ENCODE assay signal across 17 mouse cellular contexts in genomic region chr2:167337580-167337979, GRCm38 (mm10). TPM values are rescaled to one million over a fixed set of nuclear protein-coding genes. Genes with fewer than 3 reads are reported as not detected.
DNase-seq lines count a peak whose midpoint lies in the region; ATAC-seq and TF ChIP-seq lines count a peak whose summit lies in the region.
"Had no signal": no experiment of that assay in that cellular context is flagged by ENCODE, and none has a peak within 500 bp of the region (broad histone marks: within the 10 kb centered on the region; RNA-seq: fewer than 3 reads in every experiment).

No protein-coding gene starts in this region.

- peaks cover 5% of the 10 kb centered on the region; the same call in 1 of the 2 replicates for H3K79me2 ChIP-seq in heart, adult 2 months (replicated peaks; ENCODE audit: control insufficient read depth, insufficient read depth, low read length)

- peak overlapping the region; percentile 72 for H3K27ac ChIP-seq in heart, embryonic 12.5 days (ENCODE audit: poor library complexity, severe bottlenecking)
- no peak overlapping the region for H3K27ac ChIP-seq in heart, adult 2 months
- peak overlapping the region; percentile 46; the same call in 1 of the 2 replicates for H3K27ac ChIP-seq in intestine, embryonic 16.5 days (ENCODE audit: low read length)
- no peak overlapping the region for H3K27ac ChIP-seq in intestine, postnatal 0 days (ENCODE audit: low read depth, low read length)
- peak overlapping the region; percentile 78 for H3K27ac ChIP-seq in liver, embryonic 11.5 days (ENCODE audit: low read depth, low read length)
- H3K27ac ChIP-seq in forebrain, embryonic 14.5 days (ENCODE audit: low read depth, low read length): no peak overlapping the region
- H3K27ac ChIP-seq: embryonic facial prominence, embryonic 13.5 days; macrophage; midbrain, embryonic 12.5 days; neural tube, embryonic 12.5 days had no signal

- TF ChIP-seq CTCF in heart, adult 2 months (IDR thresholded peaks at IDR 0.05): no peak
- TF ChIP-seq CTCF in intestine, postnatal 0 days (IDR thresholded peaks at IDR 0.05; ENCODE audit: low read depth): no peak

- H3K9me3 ChIP-seq in heart, embryonic 12.5 days (replicated peaks): no peaks in the 10 kb centered on the region
- no peaks in the 10 kb centered on the region for H3K9me3 ChIP-seq in intestine, embryonic 16.5 days (ENCODE audit: control insufficient read depth, low read length)
- no peaks in the 10 kb centered on the region for H3K9me3 ChIP-seq in intestine, postnatal 0 days (ENCODE audit: control insufficient read depth)
- H3K9me3 ChIP-seq in liver, embryonic 11.5 days (ENCODE audit: control insufficient read depth, low read length): no peaks in the 10 kb centered on the region
- H3K9me3 ChIP-seq in forebrain, embryonic 14.5 days (replicated peaks; ENCODE audit: control insufficient read depth, low read length): no peaks in the 10 kb centered on the region
- H3K9me3 ChIP-seq: embryonic facial prominence, embryonic 13.5 days; forebrain, embryonic 15.5 days; midbrain, embryonic 12.5 days; neural tube, embryonic 12.5 days had no signal

- peaks cover 71% of the 10 kb centered on the region for H3K4me1 ChIP-seq in heart, embryonic 12.5 days (replicated peaks)
- H3K4me1 ChIP-seq in heart, adult 2 months (ENCODE audit: control insufficient read depth, insufficient read depth, low read length): peaks cover 14% of the 10 kb centered on the region
- H3K4me1 ChIP-seq in intestine, embryonic 16.5 days (ENCODE audit: control insufficient read depth, insufficient read depth, low read length): peaks cover 42% of the 10 kb centered on the region
- 0 out of 2 replicates have a peak, but pooled peaks cover 4% of the 10 kb centered on the region for H3K4me1 ChIP-seq in intestine, postnatal 0 days (replicated peaks; ENCODE audit: control insufficient read depth, insufficient read depth, low read length)
- peaks cover 58% of the 10 kb centered on the region for H3K4me1 ChIP-seq in liver, embryonic 11.5 days (replicated peaks; ENCODE audit: control insufficient read depth, insufficient read depth, low read length)
- H3K4me1 ChIP-seq in forebrain, embryonic 14.5 days (ENCODE audit: control insufficient read depth, insufficient read depth, low read length): peaks cover 9% of the 10 kb centered on the region

- H3K4me3 ChIP-seq in heart, embryonic 12.5 days: no peak overlapping the region
- no peak overlapping the region for H3K4me3 ChIP-seq in heart, adult 2 months
- no peak overlapping the region for H3K4me3 ChIP-seq in intestine, embryonic 16.5 days (ENCODE audit: low read length)
- H3K4me3 ChIP-seq in intestine, postnatal 0 days (ENCODE audit: low read depth, low read length): no peak overlapping the region
- H3K4me3 ChIP-seq in liver, embryonic 11.5 days (ENCODE audit: low read depth, low read length): no peak overlapping the region
- no peak overlapping the region for H3K4me3 ChIP-seq in forebrain, embryonic 14.5 days (ENCODE audit: low read depth, low read length)
- H3K4me3 ChIP-seq: embryonic facial prominence, embryonic 13.5 days; forebrain, embryonic 15.5 days; midbrain, embryonic 12.5 days; neural tube, embryonic 12.5 days had no signal

- DNase-seq in heart, adult 2 months: no peak
- DNase-seq in liver, embryonic 11.5 days (ENCODE audit: low spot score): no peak
- DNase-seq in forebrain, embryonic 14.5 days (ENCODE audit: low spot score): no peak
- DNase-seq: cerebellum, adult 9-11 months; kidney, postnatal 36 days; thymus, postnatal 14 days had no signal

- H3K4me2 ChIP-seq in heart, embryonic 12.5 days: no peak overlapping the region
- no peak overlapping the region for H3K4me2 ChIP-seq in intestine, embryonic 16.5 days (ENCODE audit: low read depth, low read length)
- no peak overlapping the region for H3K4me2 ChIP-seq in intestine, postnatal 0 days (replicated peaks; ENCODE audit: low read depth)
- peak overlapping the region; percentile 37 for H3K4me2 ChIP-seq in liver, embryonic 11.5 days
- no peak overlapping the region for H3K4me2 ChIP-seq in forebrain, embryonic 14.5 days (ENCODE audit: low read length)
- H3K4me2 ChIP-seq: embryonic facial prominence, embryonic 13.5 days; forebrain, embryonic 15.5 days; midbrain, embryonic 12.5 days; neural tube, embryonic 12.5 days had no signal

- peak; percentile 80 for ATAC-seq in heart, embryonic 12.5 days (ENCODE audit: insufficient number of reproducible peaks, low FRiP score)
- no peak for ATAC-seq in intestine, embryonic 16.5 days
- no peak for ATAC-seq in intestine, postnatal 0 days
- ATAC-seq in liver, embryonic 11.5 days (replicated peaks; ENCODE audit: low FRiP score): peak; percentile 89
- ATAC-seq in megakaryocyte progenitor cell, adult 5-6 weeks (replicated peaks; ENCODE audit: poor library complexity): peak; percentile 37
- no peak for ATAC-seq in cerebellum, adult (ENCODE audit: insufficient number of reproducible peaks, low FRiP score, low TSS enrichment)
- no peak for ATAC-seq in forebrain, embryonic 14.5 days

- no peak for TF ChIP-seq EP300 in heart, adult 2 months (IDR thresholded peaks at IDR 0.05; ENCODE audit: insufficient read depth, low read depth, low read length)

- TF ChIP-seq POLR2A in heart, adult 2 months (IDR thresholded peaks at IDR 0.05; ENCODE audit: insufficient read depth, low read depth, low read length): no peak

- 32% methylated on average over 2 of the region's 2 CpGs for WGBS in heart, embryonic 12.5 days
- 52% methylated on average over 2 of the region's 2 CpGs for WGBS in heart, adult 2 months
- 43% methylated on average over 2 of the region's 2 CpGs for WGBS in intestine, embryonic 16.5 days
- WGBS in intestine, postnatal 0 days: 40% methylated on average over 2 of the region's 2 CpGs
- 30% methylated on average over 2 of the region's 2 CpGs for WGBS in liver, embryonic 11.5 days
- 59% methylated on average over 2 of the region's 2 CpGs for WGBS in forebrain, embryonic 14.5 days

- peak overlapping the region; percentile 15; the same call in 1 of the 2 replicates for H3K9ac ChIP-seq in heart, embryonic 12.5 days
- no peak overlapping the region for H3K9ac ChIP-seq in heart, adult 2 months (ENCODE audit: low read depth, low read length)
- no peak overlapping the region for H3K9ac ChIP-seq in intestine, embryonic 16.5 days (ENCODE audit: low read depth, low read length)
- H3K9ac ChIP-seq in intestine, postnatal 0 days (ENCODE audit: low read depth, low read length): no peak overlapping the region
- no peak overlapping the region for H3K9ac ChIP-seq in liver, embryonic 11.5 days (ENCODE audit: low read depth, low read length)
- no peak overlapping the region for H3K9ac ChIP-seq in forebrain, embryonic 14.5 days (ENCODE audit: low read length)
- H3K9ac ChIP-seq: embryonic facial prominence, embryonic 13.5 days; forebrain, embryonic 15.5 days; neural tube, embryonic 12.5 days had no signal

- no peaks in the 10 kb centered on the region for H3K27me3 ChIP-seq in heart, embryonic 12.5 days (replicated peaks)
- no peaks in the 10 kb centered on the region for H3K27me3 ChIP-seq in heart, adult 2 months (ENCODE audit: control insufficient read depth, insufficient read depth, low read length)
- H3K27me3 ChIP-seq in intestine, embryonic 16.5 days (replicated peaks; ENCODE audit: control insufficient read depth, insufficient read depth, low read length): no peaks in the 10 kb centered on the region
- no peaks in the 10 kb centered on the region for H3K27me3 ChIP-seq in intestine, postnatal 0 days (replicated peaks; ENCODE audit: control insufficient read depth, insufficient read depth, low read length)
- H3K27me3 ChIP-seq in liver, embryonic 11.5 days (replicated peaks; ENCODE audit: control insufficient read depth, insufficient read depth, low read length): no peaks in the 10 kb centered on the region
- H3K27me3 ChIP-seq in forebrain, embryonic 14.5 days (replicated peaks; ENCODE audit: control insufficient read depth, insufficient read depth, low read length): no peaks in the 10 kb centered on the region
- H3K27me3 ChIP-seq: CH12.LX; embryonic facial prominence, embryonic 13.5 days; forebrain, embryonic 15.5 days; midbrain, embryonic 12.5 days; neural tube, embryonic 12.5 days had no signal

- H3K36me3 ChIP-seq in heart, embryonic 12.5 days: no peaks in the 10 kb centered on the region
- H3K36me3 ChIP-seq in heart, adult 2 months (ENCODE audit: control insufficient read depth, insufficient read depth, low read length): no peaks in the 10 kb centered on the region
- H3K36me3 ChIP-seq in intestine, embryonic 16.5 days (ENCODE audit: control insufficient read depth, insufficient read depth, low read length): no peaks in the 10 kb centered on the region
- H3K36me3 ChIP-seq in intestine, postnatal 0 days (ENCODE audit: control insufficient read depth, insufficient read depth): no peaks in the 10 kb centered on the region
- no peaks in the 10 kb centered on the region for H3K36me3 ChIP-seq in liver, embryonic 11.5 days (ENCODE audit: control insufficient read depth, insufficient read depth, low read length)
- no peaks in the 10 kb centered on the region for H3K36me3 ChIP-seq in forebrain, embryonic 14.5 days (ENCODE audit: control insufficient read depth, insufficient read depth, low read length)
- H3K36me3 ChIP-seq: embryonic facial prominence, embryonic 13.5 days; forebrain, embryonic 15.5 days; midbrain, embryonic 12.5 days; neural tube, embryonic 12.5 days had no signal

- intact Hi-C loops in heart, adult 2 months (cut with DNase I): no loop called here

RNA-seq across cellular contexts. Expression of gene B4galt5, which starts 11.4 kb away (rescaled TPM):
- polyA plus RNA-seq in heart, embryonic 12.5 days (2016; fragmentation: Nextera tagmentation; extraction: Ambion mirVana): 14.9 and 21.1 TPM in 2 replicates
- total RNA-seq in heart, adult 2 months (2021): 10 to 100 TPM; 14.1 to 17.0 TPM
- polyA plus RNA-seq in heart, adult 2 months (2012; rRNA removed): 9.4 and 9.8 TPM in 2 replicates
- polyA plus RNA-seq in intestine, embryonic 16.5 days (2015; fragmentation: Nextera tagmentation; extraction: Ambion mirVana): 7.2 and 8.1 TPM in 2 replicates
- 22.4 and 26.6 TPM in 2 replicates for polyA plus RNA-seq in intestine, postnatal 0 days (2015; fragmentation: Nextera tagmentation; extraction: Ambion mirVana)
- 8.0 and 11.8 TPM in 2 replicates for polyA plus RNA-seq in liver, embryonic 11.5 days (2014; fragmentation: Nextera tagmentation; extraction: Ambion mirVana)
- 14.6 and 23.7 TPM in 2 replicates for total RNA-seq in megakaryocyte progenitor cell, adult 5-6 weeks (2015)
- total RNA-seq in megakaryocyte progenitor cell, adult 5-6 weeks (2017): 15.4 and 24.2 TPM in 2 replicates
- 10.9 and 12.0 TPM in 2 replicates for polyA plus RNA-seq in forebrain, embryonic 14.5 days (2014; fragmentation: Nextera tagmentation; extraction: Ambion mirVana)

Comparison
In these comparisons a context has a peak if more than half of its experiments do, and no peak if none do; other contexts are left out.
1. H3K27ac ChIP-seq: peak in heart, embryonic 12.5 days (single experiment), intestine, embryonic 16.5 days (single experiment) and liver, embryonic 11.5 days (single experiment); none in heart, adult 2 months (single experiment), intestine, postnatal 0 days (single experiment) and forebrain, embryonic 14.5 days (single experiment).
2. ATAC-seq: peak in heart, embryonic 12.5 days (single experiment), liver, embryonic 11.5 days (single experiment) and megakaryocyte progenitor cell, adult 5-6 weeks (single experiment); none in intestine, embryonic 16.5 days (single experiment), intestine, postnatal 0 days (single experiment), cerebellum, adult (single experiment) and forebrain, embryonic 14.5 days (single experiment).